Mouse (Mus musculus) lung, postnatal 0 days (tissue): Measurements from ENCODE around the gene Man1c1.

Source experiments
- CTCF ChIP-seq: IDR thresholded peaks from 2 replicates; pipeline ENCODE4 v1.5.1; 2016; ENCODE audit warnings: antibody characterized with exemption, mild to moderate bottlenecking
- EP300 ChIP-seq: IDR thresholded peaks from 2 replicates; pipeline ENCODE4 v1.6.1; 2016; ENCODE audit warnings: antibody characterized with exemption, mild to moderate bottlenecking, control low read depth

GRCm38 (mm10) chr4:134631471-134632130 is 72.5 kb downstream of the Man1c1 start:
- TF ChIP-seq CTCF (no peak), EP300 (no peak)
